Mouse (Mus musculus) kidney, postnatal 10 days (tissue): ENCODE data around the gene Pheta1.

ENCODE experiments used
- DNase-seq: peaks from one replicate; pipeline ENCODE4 v3.0.0; 2021; ENCODE audit warnings: mixed read lengths

Gene Pheta1

GRCm38 (mm10) chr5:121827876-121828275 is 20.9 kb upstream of the Pheta1 start:
- peak; percentile 9 for DNase-seq

- DNase-seq = peak; percentile 53
These were observed 20.0 kb upstream of the Pheta1 start for GRCm38 (mm10) chr5:121828491-121829432.

GRCm38 (mm10) chr5:121831002-121831601 is 17.7 kb upstream of the Pheta1 start:
- DNase-seq = no peak

- DNase-seq = peak; percentile 49
These were observed 16.2 kb upstream of the Pheta1 start for GRCm38 (mm10) chr5:121832376-121833155.

GRCm38 (mm10) chr5:121833159-121833558 is 15.6 kb upstream of the Pheta1 start:
- DNase-seq = no peak

- peak; percentile 91 for DNase-seq
These were observed 15.1 kb upstream of the Pheta1 start for GRCm38 (mm10) chr5:121833572-121834240.

GRCm38 (mm10) chr5:121834241-121834606 is 14.6 kb upstream of the Pheta1 start:
- no peak for DNase-seq

GRCm38 (mm10) chr5:121834991-121835747 is 13.6 kb upstream of the Pheta1 start:
- peak; percentile 47 for DNase-seq

- peak; percentile 68 for DNase-seq
These were observed 12.7 kb upstream of the Pheta1 start for GRCm38 (mm10) chr5:121835949-121836691.

GRCm38 (mm10) chr5:121836692-121837415 is 11.9 kb upstream of the Pheta1 start:
- peak; percentile 97 for DNase-seq

GRCm38 (mm10) chr5:121837441-121838340 is 11.1 kb upstream of the Pheta1 start, which contains the start of gene Sh2b3:
Gene Sh2b3 (minus strand): TSS chr5:121837646.
- DNase-seq = peak; percentile 80

- DNase-seq = peak; percentile 83
These were observed 10.2 kb upstream of the Pheta1 start for GRCm38 (mm10) chr5:121838341-121839127.

- no peak for DNase-seq
These were observed 9.7 kb upstream of the Pheta1 start for GRCm38 (mm10) chr5:121839128-121839473.

- DNase-seq = no peak
These were observed 7.3 kb upstream of the Pheta1 start for GRCm38 (mm10) chr5:121841516-121841915.

GRCm38 (mm10) chr5:121841973-121842372 is 6.8 kb upstream of the Pheta1 start:
- no peak for DNase-seq

- peak; percentile 92 for DNase-seq
These were observed 6.1 kb upstream of the Pheta1 start for GRCm38 (mm10) chr5:121842665-121843118.

GRCm38 (mm10) chr5:121843138-121843905 is 5.5 kb upstream of the Pheta1 start:
- peak; percentile 61 for DNase-seq

GRCm38 (mm10) chr5:121845361-121845760 is 3.4 kb upstream of the Pheta1 start:
- DNase-seq = no peak
